In the genomic region with DNA sequence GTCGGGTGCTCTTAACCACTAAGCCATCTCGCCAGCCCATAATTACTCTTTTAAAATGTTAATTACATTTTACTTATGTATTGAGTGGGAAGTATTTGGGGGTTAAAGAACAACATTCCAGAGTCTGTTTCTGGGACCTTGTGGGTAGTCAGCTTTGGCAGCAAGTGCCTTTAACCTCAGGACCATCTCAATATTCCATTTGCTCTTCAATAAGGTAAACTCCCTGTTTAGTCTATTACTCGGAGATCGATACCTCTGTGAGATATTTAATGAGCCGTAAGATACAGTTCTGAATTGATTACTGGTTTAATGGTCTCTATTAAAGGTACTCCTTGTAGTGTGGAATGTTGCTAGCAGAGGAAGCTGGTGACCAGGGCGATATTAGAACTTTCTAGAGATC, we compare ENCODE assay signal across 9 mouse cellular contexts. TPM values are rescaled to one million over a fixed set of nuclear protein-coding genes. Genes with fewer than 3 reads are reported as not detected.
A peak's percentile ranks its signal among the peaks of the same experiment; 100 is the strongest.
DNase-seq lines count a peak whose midpoint lies in the region; ATAC-seq and TF ChIP-seq lines count a peak whose summit lies in the region.
"Had no signal": no experiment of that assay in that cellular context is flagged by ENCODE, and none has a peak within 500 bp of the region (broad histone marks: within the 10 kb centered on the region; RNA-seq: fewer than 3 reads in every experiment).

No protein-coding gene starts in this region.

- H3K9me3 ChIP-seq in forebrain, postnatal 0 days (ENCODE audit: low read length) = no peaks in the 10 kb centered on the region
- no peaks in the 10 kb centered on the region for H3K9me3 ChIP-seq in liver, embryonic 12.5 days (replicated peaks)
- H3K9me3 ChIP-seq in stomach, postnatal 0 days (ENCODE audit: control insufficient read depth, low read length) = no peaks in the 10 kb centered on the region

- peak; percentile 5 for DNase-seq in retina, postnatal 1 day
- no peak for DNase-seq in retina, embryonic 14.5 days (ENCODE audit: low spot score)
- DNase-seq in forebrain, postnatal 0 days = no peak
- no peak for DNase-seq in stomach, postnatal 0 days (ENCODE audit: low spot score)
- no peak for DNase-seq in layer of hippocampus, postnatal 36 days
- DNase-seq in adrenal gland, adult (ENCODE audit: inconsistent age in 2 of 2, low spot score in 1 of 2) = no peak
- no peak for DNase-seq in cerebellum, adult 11-12 months
- DNase-seq: adrenal gland, postnatal 25 days had no signal

- no peaks in the 10 kb centered on the region for H3K27me3 ChIP-seq in forebrain, postnatal 0 days (ENCODE audit: insufficient read depth, low read length)
- H3K27me3 ChIP-seq in liver, embryonic 12.5 days (replicated peaks) = peaks cover 16% of the 10 kb centered on the region
- H3K27me3 ChIP-seq in stomach, postnatal 0 days (ENCODE audit: control insufficient read depth, insufficient read depth, low read length) = no peaks in the 10 kb centered on the region

- H3K36me3 ChIP-seq in forebrain, postnatal 0 days (ENCODE audit: insufficient read depth) = no peaks in the 10 kb centered on the region
- no peaks in the 10 kb centered on the region for H3K36me3 ChIP-seq in liver, embryonic 12.5 days
- H3K36me3 ChIP-seq in stomach, postnatal 0 days (ENCODE audit: control insufficient read depth, insufficient read depth, low read length) = no peaks in the 10 kb centered on the region

- no peak for ATAC-seq in forebrain, postnatal 0 days
- no peak for ATAC-seq in liver, embryonic 12.5 days
- ATAC-seq in stomach, postnatal 0 days (ENCODE audit: low FRiP score, low TSS enrichment) = no peak

- peak overlapping the region; percentile 76 for H3K4me2 ChIP-seq in forebrain, postnatal 0 days (ENCODE audit: low read depth)
- peak overlapping the region; percentile 80 for H3K4me2 ChIP-seq in liver, embryonic 12.5 days
- peak overlapping the region; percentile 63 for H3K4me2 ChIP-seq in stomach, postnatal 0 days (replicated peaks; ENCODE audit: low read depth)

- TF ChIP-seq EP300 in stomach, postnatal 0 days (optimal IDR thresholded peaks at IDR 0.05) = no peak

- H3K9ac ChIP-seq in forebrain, postnatal 0 days = no peak overlapping the region
- 0 out of 2 replicates have a peak overlapping the region, but pooled peaks have one; percentile 3 for H3K9ac ChIP-seq in liver, embryonic 12.5 days
- H3K9ac ChIP-seq in stomach, postnatal 0 days (ENCODE audit: low read length) = no peak overlapping the region

- H3K4me1 ChIP-seq in forebrain, postnatal 0 days (ENCODE audit: insufficient read depth) = no peaks in the 10 kb centered on the region
- peaks cover 26% of the 10 kb centered on the region for H3K4me1 ChIP-seq in liver, embryonic 12.5 days
- no peaks in the 10 kb centered on the region for H3K4me1 ChIP-seq in stomach, postnatal 0 days (replicated peaks; ENCODE audit: control insufficient read depth, insufficient read depth)

- H3K27ac ChIP-seq in forebrain, postnatal 0 days (ENCODE audit: low read depth, low read length) = no peak overlapping the region
- H3K27ac ChIP-seq in liver, embryonic 12.5 days = no peak overlapping the region
- H3K27ac ChIP-seq in stomach, postnatal 0 days (replicated peaks) = no peak overlapping the region

- H3K4me3 ChIP-seq in forebrain, postnatal 0 days (ENCODE audit: low read depth, low read length) = peak overlapping the region; percentile 67
- H3K4me3 ChIP-seq in liver, embryonic 12.5 days = peak overlapping the region; percentile 79
- peak overlapping the region; percentile 46; the same call in 1 of the 2 replicates for H3K4me3 ChIP-seq in stomach, postnatal 0 days (ENCODE audit: low read depth, low read length)

- TF ChIP-seq CTCF in forebrain, postnatal 0 days (IDR thresholded peaks at IDR 0.05; ENCODE audit: low read depth) = no peak
- TF ChIP-seq CTCF in stomach, postnatal 0 days (IDR thresholded peaks at IDR 0.05; ENCODE audit: low read depth) = no peak

- WGBS in forebrain, postnatal 0 days = 33% methylated on average over 6 of the region's 6 CpGs
- 47% methylated on average over 6 of the region's 6 CpGs for WGBS in liver, embryonic 12.5 days (ENCODE audit: insufficient replicate concordance)
- WGBS in stomach, postnatal 0 days = 42% methylated on average over 6 of the region's 6 CpGs

RNA-seq across cellular contexts. Expression of gene Tmem87b, which starts 1.0 kb away (rescaled TPM):
- 28.9 and 40.7 TPM in 2 replicates for total RNA-seq in forebrain, postnatal 0 days (2014; rRNA removed)
- 22.4 and 34.3 TPM in 2 replicates for polyA plus RNA-seq in forebrain, postnatal 0 days (2015; fragmentation: Nextera tagmentation; extraction: Ambion mirVana)
- polyA plus RNA-seq in liver, embryonic 12.5 days (2016; fragmentation: Nextera tagmentation; extraction: Ambion mirVana) = 9.5 and 9.9 TPM in 2 replicates
- polyA plus RNA-seq in stomach, postnatal 0 days (2015; fragmentation: Nextera tagmentation; extraction: Ambion mirVana) = 26.4 and 31.9 TPM in 2 replicates
- 10 to 100 TPM; 34.7 to 36.1 TPM for total RNA-seq in layer of hippocampus, postnatal 36 days (2021)

RNA-seq across cellular contexts. Expression of gene Fbln7, which starts 45.9 kb away (rescaled TPM):
- 2.6 and 3.8 TPM in 2 replicates for total RNA-seq in forebrain, postnatal 0 days (2014; rRNA removed)
- 2.3 and 2.6 TPM in 2 replicates for polyA plus RNA-seq in forebrain, postnatal 0 days (2015; fragmentation: Nextera tagmentation; extraction: Ambion mirVana)
- polyA plus RNA-seq in liver, embryonic 12.5 days (2016; fragmentation: Nextera tagmentation; extraction: Ambion mirVana) = 0.38 and 0.53 TPM in 2 replicates
- polyA plus RNA-seq in stomach, postnatal 0 days (2015; fragmentation: Nextera tagmentation; extraction: Ambion mirVana) = 2.3 and 2.5 TPM in 2 replicates
- under 1 TPM; 0.72 to 0.91 TPM for total RNA-seq in layer of hippocampus, postnatal 36 days (2021)
